Mouse (Mus musculus): ENCODE measurements at regions not wholly inside any gene's neighbourhood (a gene's known extent, or its start where the extent isn't known, plus 50 kb on each side); places are given as distances from the start of the nearest gene placed in this dataset.

- ATAC-seq (ENCODE audit: low TSS enrichment), result no peak
Measured at GRCm38 (mm10) chr13:88014741-88015140, 806.5 kb upstream of the Edil3 start.

- ATAC-seq (ENCODE audit: low TSS enrichment), result peak; percentile 98
Measured at GRCm38 (mm10) chr13:88026441-88026840, 794.8 kb upstream of the Edil3 start.

All from frontal cortex, adult (tissue).